Mouse (Mus musculus) cerebellum, postnatal 25 days (tissue): ENCODE data around the gene Nipsnap1.
A peak's percentile ranks its signal among the peaks of the same experiment; 100 is the strongest.

Source experiments
- DNase-seq, 2 experiments: peaks; one replicate each; pipeline ENCODE4 v3.0.0; 2021; ENCODE audit warnings: mixed read lengths in 2 of 2

Nipsnap1 gene

DNA sequence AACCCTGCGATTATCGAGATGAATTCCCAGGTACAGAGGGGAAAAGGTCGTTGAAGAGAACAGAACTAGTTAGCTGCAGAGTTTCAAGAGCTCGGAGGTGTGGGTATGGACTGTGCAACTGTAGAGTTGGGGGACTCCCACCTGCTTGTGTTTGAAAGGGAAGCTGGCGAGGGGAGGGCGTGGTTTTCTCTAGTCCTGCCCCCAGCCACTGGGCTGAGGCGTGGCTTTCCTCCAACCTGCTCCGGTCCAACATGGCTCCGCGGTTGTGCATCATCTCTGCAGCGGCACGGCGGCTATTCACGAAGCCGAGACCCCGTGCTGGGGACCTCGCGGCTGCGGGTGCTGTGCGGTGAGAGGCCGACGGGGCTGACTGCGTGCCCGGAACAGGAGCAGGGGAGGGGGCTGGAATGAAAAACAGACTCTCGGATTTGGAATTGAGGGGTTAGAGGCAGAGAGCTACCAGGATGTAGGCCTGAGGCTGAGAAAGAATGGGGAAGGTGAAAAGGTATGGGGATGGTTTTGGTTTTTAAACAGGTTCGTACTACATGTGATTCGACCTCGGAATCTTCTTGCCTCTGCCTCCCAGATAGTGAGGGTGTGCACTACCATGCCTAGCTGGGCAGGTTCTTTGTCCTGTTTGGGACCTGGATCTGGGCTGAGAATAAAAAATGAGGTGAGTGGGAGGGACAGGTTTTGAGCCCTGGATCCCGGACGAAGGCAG, at the start of gene Nipsnap1:
Gene Nipsnap1 (plus strand): TSS at position 197 of the 721 bp plus-strand sequence.
- peak; percentile 84 to 88 for DNase-seq

DNA sequence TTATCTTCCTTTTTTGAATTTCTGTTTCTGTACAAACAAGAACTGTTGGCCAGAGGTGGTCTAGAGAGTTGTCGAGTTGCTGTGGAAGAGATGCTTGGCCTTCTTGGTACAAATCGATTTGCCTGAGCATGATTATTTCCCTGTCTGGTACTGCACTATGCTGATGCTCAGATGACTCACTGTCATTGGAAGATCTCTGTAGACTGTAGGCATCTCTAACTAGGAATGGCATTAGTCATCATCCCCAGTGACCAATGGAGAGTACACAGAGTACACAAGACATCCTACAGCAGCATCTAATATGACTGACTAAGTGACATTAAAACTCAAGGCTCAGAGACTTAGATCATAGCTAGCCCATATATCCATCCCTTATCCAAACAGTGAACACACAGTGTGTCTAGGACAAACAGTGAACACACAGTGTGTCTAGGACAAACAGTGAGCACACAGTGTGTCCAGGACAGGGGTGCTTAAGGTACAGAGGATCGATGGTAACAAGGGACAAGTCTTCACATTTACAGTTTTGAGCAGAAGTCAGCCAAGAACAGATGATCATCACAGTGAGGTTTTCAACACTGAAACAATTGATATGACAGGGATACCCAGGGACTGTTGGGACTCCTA, 47.5 kb upstream of the Nipsnap1 start:
- no peak for DNase-seq

DNA sequence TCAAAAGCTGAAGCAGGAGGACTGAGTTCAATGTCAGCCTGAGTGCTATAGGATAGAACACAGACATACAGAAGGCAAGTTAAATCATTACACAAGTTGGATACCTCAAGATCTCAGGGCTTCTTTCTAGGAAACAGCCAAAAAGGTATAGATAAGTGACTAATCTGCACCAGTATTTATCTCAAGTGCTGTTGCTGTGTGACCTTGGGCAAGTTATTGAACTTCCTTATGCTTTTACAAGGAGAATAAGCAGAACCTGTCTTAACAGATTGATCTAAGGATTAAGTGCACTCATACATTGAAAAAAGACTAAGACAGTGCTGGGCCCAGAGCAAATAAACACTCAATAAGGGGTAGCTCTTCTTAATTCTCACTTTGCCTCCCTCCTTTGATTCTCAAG, 46.4 kb upstream of the Nipsnap1 start:
- DNase-seq: no peak

DNA sequence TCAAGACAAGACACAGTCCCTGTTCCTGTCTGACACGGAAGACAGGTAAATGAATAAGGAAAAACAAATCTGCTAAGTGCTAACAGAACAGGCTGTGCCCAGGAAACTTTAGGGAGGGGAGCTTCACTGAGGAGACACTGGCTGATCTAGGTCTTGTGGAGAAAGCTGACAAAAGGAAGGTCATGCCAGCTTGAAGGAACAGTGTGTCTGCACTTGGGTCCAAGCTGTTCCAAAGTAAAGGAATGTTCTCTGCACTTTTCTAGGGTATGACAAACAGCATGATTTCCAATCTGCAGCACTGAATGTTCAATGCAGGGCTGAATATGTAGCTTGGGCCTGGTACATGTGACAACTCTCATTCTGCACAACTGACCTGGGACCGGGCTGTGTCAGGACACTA, 45.8 kb upstream of the Nipsnap1 start:
- no peak for DNase-seq

DNA sequence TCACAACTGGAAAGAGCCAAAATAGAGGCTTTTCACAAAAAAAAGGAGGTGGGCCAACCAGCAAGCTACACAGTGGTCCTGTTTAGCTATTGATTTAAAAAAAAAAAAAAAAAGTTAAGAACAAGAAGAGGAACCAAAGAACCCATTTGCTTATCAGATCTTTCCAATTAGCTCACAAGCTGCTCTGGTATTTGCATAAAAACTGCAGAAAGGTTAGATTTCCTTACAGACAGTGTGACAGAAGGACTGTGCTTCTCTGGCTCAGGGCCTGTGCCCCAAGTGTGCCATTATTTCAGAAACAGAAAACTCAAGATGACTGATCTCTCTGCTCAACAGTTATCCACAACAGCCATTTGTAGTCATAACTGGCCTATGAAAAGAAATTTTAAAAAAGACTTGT, 42.7 kb upstream of the Nipsnap1 start:
- peak in 1 of 2 experiments; percentile 37 for DNase-seq

DNA sequence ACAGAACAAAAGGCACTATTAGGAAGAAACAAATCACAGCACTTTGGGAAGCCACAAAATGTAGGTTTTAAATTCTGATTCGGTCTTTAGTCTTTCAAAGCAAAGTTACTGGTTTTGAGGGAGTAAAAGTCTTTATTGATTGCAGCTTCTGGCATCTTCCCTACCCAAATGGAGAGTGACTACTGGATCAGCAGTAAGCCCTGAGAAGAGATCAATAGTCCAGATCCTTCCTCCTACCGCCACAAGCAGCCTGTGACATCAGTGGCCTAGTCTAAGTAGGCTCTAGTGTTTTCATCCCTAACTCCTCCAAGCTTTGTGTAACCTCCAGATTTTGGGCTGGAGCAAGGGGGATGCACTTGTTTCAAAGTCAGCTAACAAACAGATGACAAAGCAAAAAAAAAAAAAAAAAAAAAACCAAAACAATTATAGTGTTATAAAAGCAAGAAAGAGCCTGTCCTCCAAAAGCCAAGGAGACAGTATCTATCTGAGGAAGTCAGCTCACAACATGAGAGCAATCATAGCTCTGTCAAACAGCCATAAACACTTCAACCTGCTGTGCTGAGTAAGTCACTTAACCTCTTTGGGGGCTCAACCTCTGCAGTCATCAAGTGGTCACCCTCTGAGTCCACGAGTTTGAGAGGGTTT, 40.3 kb upstream of the Nipsnap1 start:
- no peak for DNase-seq

DNA sequence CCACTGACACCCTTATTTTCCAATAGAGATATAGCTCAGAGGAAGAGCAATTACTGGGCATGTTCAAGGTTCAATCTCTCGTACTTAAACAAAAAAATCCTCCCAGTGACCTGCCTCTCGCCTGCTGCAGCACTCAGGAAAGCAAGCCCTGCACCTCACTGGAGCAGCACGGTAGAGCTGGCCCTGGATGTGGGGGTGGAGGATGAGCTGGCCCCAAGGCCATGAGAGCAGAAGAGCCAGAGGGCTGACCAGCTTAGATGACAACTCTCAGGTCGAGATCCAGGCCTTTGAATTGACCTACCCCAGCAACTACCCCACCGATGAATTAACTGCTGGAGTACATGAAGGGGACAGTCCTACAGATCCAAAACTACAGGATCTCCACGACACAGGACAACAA, 38.3 kb upstream of the Nipsnap1 start:
- DNase-seq: peak in 1 of 2 experiments; percentile 11

DNA sequence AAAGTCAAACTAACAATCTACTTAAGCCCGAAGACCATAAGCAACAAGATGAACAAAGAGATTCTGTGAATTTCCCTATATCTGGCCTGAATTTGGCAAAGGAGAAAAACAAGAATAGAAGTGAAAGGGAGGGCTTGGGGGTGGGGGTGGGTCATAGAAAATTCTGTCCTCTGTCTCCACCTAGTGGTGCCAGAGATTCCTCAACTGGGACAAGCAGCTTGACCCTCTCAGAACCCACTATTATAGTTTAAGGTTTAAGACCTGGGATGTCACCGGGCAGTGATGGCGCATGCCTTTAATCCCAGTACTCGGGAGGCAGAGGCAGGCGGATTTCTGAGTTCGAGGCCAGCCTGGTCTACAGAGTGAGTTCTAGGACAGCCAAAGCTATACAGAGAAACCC, 37.0 kb upstream of the Nipsnap1 start:
- peak; percentile 29 to 66 for DNase-seq

DNA sequence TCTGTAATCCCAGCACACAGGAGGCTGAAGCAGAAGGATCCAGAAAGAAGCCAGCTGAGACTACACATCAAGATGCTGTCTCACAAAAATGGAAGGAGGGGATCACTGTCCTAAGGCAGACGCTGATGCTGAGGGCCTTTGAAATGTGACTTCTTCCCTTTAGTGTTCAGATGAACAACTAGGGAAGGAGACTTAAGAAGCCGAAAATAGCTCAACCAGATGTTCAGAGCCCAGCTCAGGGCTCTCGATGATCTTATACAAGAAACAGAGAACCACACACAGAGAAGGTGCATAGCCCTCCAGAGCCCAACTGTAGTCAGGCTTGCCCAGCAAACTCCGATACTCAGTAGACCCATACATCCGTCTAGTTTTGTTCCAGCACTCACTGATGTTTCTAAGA, 36.4 kb upstream of the Nipsnap1 start:
- DNase-seq: no peak

DNA sequence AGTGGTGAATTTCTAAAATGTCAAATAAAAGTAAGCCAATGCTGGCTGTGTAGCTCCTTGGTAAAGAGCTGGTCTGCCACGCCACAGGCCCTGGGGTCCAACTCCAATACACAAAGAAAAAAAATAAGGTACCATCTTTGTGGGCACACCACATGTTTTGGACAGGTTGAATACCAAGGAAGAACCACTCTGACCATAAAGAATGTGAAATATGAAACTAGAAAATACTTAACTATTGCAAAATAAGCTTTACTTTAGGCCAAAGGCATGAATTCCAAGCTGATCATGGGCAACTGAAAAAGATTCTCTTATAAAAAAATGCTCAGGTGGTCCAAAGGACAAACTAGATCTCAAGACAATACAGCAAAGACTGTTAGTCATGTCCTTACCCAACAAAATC, 35.5 kb upstream of the Nipsnap1 start:
- DNase-seq: no peak

DNA sequence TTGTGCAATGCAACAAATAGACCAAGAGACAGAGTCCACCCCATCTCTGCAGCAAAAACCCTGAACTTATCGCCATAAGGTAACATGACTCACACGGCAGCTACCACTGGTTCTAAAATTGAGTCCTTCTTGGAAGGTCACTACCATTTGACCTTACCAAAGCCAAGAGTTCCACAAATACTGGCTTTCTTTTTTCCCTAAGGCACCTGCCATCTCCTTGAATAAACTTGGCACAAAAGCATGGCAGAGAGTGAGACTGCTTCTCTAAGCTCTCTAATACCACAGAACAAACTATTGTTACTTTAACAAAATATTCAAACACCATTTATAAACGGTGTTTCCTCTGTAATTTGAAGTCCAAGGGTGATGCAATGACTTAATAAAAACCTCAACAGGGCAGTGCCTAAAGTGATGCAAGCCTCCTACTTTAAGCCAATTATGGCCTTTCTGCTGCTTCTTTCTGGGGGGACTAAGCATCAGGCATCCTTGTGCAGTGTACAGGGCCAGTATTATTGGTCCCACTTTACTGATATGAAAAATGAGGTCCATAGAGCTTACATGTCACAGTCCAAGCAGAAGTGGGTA, 32.7 kb upstream of the Nipsnap1 start:
- DNase-seq: no peak

DNA sequence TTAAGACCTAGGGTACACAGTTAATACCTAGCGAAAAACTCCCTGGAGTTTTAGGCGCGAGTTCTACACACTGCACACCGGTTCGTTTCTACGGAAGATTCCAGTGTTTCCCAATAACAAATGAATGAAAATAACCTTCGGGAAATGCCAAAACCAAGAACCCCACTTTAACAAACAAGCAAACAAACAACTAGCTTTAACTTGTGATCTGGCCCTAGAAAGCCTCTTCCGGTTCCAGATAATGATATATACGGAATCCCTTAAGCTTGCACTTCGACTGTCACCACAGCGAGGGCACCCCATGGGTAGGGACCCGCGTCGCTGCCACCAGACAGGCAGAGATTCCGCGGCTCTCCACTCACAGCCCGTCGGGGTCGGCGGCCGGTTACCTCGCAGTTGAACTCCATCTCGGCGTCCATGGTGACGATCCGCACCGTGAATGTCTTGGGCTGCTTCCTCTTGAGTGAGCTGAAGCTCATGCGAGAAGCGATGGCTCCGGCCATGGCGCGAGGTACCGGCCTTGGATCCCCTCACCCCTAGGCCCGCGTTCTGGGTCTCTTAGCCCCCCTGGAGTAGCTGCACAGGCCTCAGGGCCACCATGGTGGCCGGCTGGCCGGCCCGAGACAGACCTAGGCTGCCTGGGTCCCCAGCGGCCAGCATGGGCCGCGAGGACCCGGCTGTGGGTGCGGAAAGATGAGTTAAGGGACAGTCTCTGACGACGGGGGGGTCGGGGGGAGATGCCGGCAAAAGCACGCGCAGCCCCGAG, 25.1 kb upstream of the Nipsnap1 start:
- DNase-seq: peak; percentile 58

DNA sequence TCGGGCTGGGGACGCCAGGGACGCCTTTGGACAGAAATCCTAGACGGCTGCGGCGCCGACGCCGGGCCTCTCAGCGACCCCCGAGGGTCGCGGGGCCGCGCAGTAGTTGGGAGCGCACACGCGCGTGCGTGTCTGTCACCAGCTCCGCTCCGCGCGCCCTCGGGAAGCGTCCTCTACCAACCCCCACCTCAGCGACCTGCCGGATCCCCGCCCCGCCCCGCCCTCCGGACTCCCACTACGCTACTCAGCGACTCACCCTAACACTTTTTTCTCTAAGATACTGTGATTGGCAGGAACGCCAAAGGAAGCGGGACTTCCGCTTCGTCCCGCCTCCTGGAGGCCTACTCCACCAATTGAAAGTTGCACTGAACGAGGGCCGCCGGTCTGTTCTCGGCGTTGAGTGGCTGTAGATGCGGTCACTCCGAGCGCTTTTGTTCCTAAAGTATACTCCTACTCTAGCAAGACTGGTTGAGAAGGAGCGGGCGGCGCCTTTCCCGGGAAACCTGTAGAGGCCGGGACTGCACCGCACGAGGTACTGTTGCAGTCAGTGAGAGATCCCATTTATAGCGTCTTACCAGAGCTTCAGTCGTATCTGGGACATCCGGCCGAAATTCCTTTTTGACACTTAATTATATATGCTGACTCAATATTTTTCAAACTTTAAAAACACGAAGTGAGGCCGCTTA, 24.4 kb upstream of the Nipsnap1 start, which contains the start of gene Nf2:
Gene Nf2 (minus strand): TSS at position 279 of the 686 bp plus-strand sequence.
- peak; percentile 95 to 97 for DNase-seq

DNA sequence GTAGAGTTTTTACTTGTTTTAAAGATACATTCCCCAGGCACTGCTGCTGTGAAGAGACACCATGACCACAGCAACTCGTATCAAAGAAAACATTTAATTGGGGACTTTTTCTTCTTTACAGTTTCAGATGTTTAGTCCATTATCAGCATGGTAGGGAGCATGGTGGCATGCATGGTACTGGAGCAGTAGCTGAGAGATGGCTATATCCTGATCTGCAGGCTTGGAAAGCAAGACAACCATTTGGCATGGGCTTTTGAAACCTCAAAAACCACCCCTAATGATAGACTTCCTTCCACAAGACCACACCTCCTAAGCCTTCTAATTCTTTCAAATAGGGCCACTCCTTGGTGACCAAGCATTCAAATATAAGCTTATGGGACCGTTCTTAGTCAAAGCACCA, 23.3 kb upstream of the Nipsnap1 start:
- DNase-seq: no peak

DNA sequence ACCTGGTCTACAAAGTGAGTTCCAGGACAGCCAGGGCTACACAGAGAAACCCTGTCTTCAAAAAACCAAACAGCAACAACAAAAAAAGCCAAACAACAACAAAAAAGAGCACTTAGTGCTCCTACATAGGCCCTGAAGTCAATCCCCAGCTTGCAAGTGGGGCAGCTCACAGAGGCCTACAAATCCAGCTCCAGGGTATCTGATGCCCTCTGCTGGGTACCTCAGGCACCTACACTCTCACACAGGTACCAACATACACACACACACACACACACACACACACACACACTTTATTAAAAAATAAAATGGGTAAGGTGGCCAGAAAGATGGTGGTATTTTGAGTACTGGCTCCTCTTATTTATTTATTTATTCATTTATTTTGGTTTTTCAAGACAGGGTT, 20.7 kb upstream of the Nipsnap1 start:
- no peak for DNase-seq

DNA sequence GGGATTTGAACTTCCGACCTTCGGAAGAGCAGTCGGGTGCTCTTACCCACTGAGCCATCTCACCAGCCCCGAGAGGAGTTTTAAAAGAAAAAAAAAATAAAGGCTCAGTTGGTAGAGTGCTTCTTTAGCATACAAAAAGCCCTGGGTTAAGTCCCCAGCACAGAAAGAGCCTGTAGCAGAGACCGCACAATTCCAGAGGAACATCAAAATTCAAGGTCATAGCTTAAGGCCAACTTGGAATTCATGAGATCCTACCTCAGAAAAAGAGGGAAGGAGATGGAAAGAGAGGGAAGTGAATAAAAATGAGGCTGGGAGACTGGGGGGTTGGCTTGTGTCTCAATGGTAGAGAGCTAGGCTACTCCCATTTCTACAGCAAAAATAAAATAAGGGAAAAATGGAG, 19.6 kb upstream of the Nipsnap1 start:
- DNase-seq: no peak

DNA sequence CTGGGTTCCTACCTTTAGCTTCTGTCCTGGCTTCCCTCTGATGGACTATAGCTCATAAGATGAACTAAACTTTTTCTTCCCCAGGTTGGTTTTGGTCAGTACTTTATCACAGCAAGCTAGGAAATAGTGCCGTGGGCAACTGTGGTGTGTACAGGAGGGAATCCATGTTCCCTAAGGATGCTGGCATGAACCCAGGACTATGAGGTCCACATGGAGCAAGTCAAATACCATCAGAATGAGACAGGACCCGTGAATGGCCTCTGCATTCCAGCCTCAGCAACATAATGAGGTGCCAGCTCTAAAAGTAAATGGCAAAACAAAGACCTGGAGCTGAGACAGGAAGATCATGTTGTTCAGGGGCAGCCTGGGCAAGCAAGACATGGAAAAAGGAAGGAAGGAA, 15.3 kb upstream of the Nipsnap1 start:
- no peak for DNase-seq

DNA sequence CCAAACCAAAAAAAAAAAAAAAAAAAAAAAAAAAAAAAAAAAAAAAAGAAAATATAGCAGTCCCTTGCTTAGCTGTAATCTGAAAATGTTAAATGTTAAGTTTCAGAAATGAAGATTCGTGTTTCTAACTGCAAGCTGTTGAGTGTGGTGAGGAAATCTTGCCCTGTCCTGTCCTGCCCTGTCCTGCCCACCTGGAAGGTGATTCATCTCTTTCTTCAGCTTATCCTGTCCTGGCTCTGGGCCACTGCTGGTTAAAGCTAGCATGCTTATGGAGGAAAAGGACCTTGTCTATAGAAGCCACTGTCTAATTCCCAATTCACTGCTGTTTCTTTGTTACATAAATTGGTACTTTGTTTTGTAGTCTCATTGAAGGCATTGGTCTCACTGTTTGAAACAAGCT, 12.8 kb upstream of the Nipsnap1 start:
- DNase-seq: no peak

DNA sequence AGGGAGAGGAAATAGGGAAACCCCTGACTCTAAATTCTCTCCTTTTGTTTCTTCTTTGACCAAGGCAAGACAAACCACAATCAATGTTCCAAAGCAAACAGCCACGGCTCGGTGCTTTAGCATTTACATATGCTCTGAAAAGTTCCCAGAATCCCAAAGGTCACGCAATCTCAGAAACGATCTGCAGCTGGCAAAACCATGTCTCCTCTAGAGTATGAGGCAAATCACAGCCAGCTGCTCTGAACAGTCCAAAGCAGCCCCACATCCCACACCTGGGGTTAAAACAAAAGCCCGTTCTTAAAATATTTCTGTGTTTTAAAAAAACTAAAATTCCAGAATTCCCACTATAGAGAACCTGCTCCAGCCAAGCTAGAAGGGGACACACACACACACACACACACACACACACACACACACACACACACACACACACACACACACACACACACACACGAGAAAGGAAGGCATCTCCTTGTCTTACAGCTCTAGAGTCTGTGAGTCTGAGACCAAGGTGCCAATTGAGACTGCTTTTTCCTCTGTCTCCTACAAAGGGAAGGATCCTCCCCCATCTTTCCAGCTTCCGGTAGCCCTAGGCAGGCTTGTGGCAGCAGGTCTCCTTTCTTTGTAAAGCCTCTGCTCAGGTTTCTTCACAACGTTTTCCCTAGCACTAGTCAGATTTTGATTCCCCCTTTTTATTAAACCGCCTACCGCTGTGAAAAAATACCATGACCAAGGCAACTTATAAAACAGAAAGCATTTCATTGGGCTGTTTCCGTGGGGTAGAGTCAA, 11.7 kb upstream of the Nipsnap1 start:
- no peak for DNase-seq

DNA sequence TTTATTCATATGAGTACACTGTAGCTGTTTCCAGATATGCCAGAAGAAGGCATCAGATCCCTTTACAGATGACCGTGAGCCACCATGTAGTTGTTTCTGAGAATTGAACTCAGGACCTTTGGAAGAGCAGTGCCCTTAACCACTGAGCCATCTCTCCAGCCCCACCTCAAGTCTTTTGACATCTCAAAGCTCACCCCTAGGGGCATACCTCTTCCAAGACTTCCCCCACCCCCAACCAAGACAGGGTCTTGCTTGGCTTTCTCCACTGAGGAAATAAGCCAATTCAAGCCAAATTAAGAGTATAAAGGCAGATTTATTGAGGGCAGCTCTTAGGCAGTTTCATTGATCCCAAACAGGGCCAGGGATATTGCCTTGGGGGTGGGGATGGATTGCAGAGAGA, 11.0 kb upstream of the Nipsnap1 start:
- no peak for DNase-seq

DNA sequence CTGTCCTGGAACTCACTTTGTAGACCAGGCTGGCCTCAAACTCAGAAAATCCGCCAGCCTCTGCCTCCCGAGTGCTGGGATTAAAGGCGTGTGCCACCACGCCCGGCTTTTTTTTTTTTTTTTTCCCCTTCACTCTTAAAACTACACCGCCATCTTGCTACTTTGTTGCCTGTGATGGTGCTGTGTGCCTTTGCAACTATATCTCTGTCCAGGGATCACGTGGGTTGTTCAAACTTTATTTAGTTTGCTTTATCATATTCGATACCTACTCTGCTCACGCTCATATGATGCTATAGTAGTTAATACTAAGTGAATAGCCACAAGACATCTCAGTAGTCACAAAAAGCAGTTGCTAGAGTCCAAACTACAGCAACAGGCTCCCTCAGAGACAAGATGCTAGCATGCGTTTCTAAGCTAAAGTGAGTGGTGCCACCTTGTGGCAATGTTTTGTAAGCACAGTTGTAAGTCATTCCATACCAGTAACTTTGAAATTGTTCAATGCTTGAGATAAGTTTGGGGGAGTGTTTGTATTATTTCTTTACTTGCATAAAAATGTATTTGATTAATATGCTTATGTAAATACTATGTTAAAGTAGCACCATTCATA, 8.0 kb upstream of the Nipsnap1 start:
- DNase-seq: peak; percentile 45 to 80
